Mouse (Mus musculus): ENCODE measurements at regions not wholly inside any gene's neighbourhood (a gene's known extent, or its start where the extent isn't known, plus 50 kb on each side); places are given as distances from the start of the nearest gene placed in this dataset.
"Not testable (repeated sequence)": the region's sequence is repeated elsewhere in the genome, so short reads cannot be mapped to it uniquely, and the experiment has no call there.

- DNase-seq, result no peak
Measured at GRCm38 (mm10) chr8:103693531-103693930, 407.9 kb upstream of the Cdh5 start.

DNA sequence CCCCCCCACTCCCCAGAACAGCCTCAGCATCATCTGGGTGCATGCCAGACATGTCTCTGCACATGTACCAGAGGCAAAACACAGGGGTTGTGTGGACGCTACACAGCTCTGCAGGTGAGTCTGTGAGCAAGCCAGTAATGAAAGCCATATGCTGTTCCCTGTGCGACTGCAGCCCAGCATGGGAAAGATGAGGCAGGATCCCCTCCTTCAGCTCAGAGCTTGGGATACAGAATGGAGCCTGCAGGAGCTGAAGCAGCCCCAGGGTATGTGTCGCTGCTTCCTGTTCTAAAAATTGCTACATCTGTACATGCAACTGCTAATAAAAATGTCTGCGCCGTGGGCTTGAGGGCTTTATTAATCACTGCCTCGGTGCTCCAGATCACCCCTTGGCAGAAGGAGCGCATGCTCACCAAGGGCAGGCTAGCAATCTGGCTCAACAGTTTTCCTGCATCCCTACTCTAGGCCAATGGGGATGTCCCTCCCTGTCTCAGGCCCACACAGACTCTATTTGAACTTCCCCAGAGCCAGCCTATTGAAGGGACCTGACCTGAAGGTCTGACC lies 407.0 kb upstream of the Cdh5 start:
- no peak for DNase-seq

DNA sequence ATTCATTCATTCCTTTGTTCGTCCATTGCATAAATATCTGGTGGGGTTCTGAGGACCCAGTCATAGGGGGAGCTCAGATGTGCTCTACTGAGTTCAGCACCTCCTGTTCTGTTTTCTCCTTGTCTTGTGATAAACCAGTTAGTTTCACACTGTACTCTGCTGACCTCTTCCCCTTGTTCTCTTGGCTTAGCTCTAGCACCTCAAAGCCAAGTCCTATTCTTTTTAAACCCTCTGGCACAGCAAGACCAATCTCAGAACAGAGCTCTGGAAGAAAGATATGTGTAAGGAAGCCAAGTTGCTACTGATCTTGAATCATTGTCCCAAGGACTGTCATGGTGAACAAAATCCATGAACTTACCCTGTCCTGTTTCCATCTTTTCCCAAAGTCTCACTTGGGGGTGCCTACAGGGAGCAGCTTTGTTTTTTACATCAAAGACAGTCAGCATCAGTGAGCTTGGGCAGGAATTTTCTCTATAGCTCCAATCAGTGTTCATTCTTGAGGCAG lies 402.4 kb upstream of the Cdh5 start:
- DNase-seq, result no peak

DNA sequence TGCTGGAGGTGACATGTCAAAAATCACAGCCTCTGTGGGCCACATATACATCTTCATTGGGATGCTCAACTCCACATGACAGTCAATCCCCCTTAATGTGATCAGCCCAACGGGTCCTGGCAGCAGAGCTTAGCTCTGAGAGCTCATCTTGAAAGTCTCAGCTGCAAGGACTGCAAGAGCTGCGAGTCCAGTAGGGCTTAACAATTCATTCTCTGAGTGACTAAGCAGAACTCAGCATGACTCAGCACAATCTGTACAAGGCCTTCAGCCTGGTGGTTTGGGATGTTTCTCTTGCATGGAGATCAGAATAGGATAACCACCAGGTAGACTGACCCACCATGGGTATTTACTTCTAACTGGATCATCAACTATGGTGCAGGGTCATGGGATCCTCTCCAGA lies 399.2 kb upstream of the Cdh5 start:
- DNase-seq, result peak; percentile 37

DNA sequence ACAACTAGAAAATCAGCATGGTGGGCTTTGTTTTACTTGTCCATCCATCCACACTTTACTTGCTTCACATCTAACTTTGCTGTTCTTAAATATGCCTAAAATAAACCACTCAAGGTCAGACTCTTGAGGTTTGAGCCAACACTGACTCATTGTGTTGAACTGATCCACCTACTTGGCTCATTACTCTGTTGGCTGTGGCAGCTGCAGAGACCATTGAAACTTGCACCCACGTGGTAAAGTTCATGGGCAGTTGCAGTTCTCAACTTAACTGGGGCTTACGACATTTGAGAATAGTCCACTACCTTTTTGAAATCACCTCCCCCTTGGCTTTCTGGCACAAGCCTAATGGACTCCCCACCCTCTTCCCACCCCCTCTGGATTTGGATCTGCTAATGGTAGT lies 395.3 kb upstream of the Cdh5 start:
- no peak for DNase-seq

DNA sequence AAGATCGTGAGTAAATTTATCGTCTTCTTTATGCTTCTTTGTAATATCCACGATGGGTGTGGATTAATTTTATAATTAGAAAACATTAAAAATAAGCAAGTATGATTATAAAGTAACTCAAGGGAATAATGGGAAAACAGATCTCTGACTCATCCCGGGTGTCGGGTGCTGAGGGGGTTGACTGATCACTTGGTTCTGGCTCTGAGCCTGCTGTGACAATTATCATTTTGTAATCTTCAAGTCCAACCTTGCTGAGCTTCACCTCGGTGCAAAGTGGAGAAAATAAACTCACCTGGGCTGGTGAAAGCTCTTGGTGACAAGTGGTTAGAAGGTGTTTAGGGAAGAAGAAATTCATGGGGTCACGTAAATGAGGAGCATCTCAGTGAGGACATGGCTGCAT lies 390.6 kb upstream of the Cdh5 start:
- not testable (repeated sequence) for DNase-seq

GRCm38 (mm10) chr8:103717723-103718122 lies 383.7 kb upstream of the Cdh5 start:
- no peak for DNase-seq

GRCm38 (mm10) chr8:103733466-103733865 lies 368.0 kb upstream of the Cdh5 start:
- no peak for DNase-seq

- DNase-seq, result no peak
Measured at GRCm38 (mm10) chr8:103738330-103738729, 363.1 kb upstream of the Cdh5 start.

DNA sequence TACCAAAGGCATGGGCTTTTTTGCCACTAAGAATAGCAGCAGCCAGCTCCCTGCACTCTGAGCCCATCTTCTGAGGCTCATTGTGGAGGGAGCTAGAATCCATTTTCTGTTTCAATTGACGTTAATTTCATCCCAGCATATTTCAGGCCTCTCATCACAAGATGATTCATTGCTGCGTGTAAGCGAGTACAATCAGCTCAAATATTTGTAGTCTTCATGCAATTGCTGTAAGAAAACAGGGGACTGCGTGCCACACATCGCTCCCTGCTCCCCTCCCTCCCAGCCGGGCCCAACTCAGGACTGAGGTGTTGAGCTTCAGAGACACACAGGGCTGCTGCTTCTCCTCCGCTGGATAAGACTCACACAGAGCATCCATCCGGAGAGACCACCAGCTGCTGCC lies 360.0 kb upstream of the Cdh5 start:
- DNase-seq, result no peak

DNA sequence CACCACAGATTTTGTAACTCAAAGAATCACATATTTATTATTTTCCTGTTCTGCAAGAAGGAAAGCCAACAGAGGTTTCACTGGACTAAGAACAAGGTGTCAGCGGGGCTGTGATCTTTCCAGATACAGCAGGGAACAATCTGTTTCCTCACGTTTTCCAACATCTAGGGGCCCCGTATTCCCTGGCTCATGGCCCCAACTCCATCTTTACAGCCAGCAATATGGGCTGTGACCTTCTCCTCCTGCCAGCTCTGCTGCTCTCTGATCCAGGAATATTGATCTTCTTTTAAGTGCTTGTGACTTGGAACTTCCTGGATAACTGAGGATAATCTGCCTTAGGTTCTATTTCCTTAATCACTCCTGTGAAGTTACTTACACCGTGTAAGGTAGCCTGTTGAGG lies 352.7 kb upstream of the Cdh5 start:
- no peak for DNase-seq

DNA sequence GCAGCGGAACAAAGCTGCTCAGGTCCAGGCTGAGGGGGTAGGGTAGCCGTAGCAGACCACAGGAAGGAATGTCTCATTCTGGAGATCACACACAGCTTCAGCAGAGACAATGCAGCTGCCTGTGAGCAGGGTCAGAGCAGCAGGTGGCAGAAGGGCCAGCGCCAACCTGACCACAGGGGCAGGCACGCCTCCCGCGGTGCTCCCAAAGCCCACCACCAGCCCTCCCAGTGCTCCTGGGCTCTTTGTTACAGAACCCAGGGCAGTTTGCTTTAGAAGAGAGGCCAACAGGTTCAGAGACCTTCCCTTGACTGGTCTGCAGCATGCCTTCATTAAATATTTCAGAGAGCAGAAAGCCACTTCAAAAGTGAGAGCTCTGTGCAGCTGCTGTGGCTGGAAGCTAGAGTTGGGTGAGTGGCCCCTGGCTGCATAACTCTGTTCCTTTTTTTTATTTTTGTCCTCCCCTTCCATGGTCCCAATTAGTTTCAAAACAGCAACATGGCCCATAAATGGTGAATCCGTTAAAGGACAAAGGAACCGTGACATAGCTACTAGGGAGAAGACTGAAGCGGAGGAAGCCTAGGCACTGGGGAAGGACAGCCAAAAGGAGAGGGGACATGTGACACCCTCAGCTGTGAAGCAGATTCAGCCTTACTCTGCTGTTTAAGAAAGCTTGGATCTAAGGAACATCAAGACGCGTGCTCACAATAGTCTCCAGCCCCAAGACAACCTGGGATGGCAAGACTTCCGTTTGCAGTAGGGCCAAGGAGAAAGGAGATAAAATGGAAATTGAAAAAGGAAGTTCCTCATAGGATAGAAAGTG lies 350.9 kb upstream of the Cdh5 start:
- peak; percentile 51 for DNase-seq

- no peak for DNase-seq
Measured at GRCm38 (mm10) chr8:103751161-103751560, 350.3 kb upstream of the Cdh5 start.

GRCm38 (mm10) chr8:103763821-103764220 lies 337.6 kb upstream of the Cdh5 start:
- no peak for DNase-seq

- DNase-seq, result no peak
Measured at GRCm38 (mm10) chr8:103779658-103780057, 321.8 kb upstream of the Cdh5 start.

DNA sequence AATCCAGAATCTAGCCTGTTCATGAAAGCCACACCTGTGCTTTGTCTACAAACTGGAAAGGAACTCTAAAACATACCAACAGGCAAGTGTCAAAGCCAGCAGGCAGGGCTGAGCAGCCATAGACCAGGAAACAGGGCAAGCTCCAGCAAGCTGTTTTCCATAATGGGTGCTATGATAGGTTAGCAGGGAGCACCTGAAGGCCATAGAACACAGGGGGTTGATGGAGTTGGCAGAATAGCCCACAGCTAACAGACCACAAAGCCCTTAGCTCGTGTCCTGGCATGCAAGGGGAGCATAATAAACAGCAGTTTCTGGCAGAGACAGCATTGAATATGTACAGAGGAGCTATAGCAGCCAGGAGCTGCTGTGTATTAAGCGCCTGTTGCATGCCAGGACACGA lies 313.1 kb upstream of the Cdh5 start:
- DNase-seq, result no peak

- DNase-seq, result no peak
Measured at GRCm38 (mm10) chr8:103793331-103793730, 308.1 kb upstream of the Cdh5 start.

GRCm38 (mm10) chr8:103798630-103799029 lies 302.8 kb upstream of the Cdh5 start:
- not testable (repeated sequence) for DNase-seq

GRCm38 (mm10) chr8:103808171-103808570 lies 293.3 kb upstream of the Cdh5 start:
- no peak for DNase-seq

- DNase-seq, result no peak
Measured at GRCm38 (mm10) chr8:103808580-103808979, 292.8 kb upstream of the Cdh5 start.

GRCm38 (mm10) chr8:103809140-103809539 lies 292.3 kb upstream of the Cdh5 start:
- DNase-seq, result no peak

- peak; percentile 70 for DNase-seq
Measured at GRCm38 (mm10) chr8:103813954-103814591, 287.4 kb upstream of the Cdh5 start.

DNA sequence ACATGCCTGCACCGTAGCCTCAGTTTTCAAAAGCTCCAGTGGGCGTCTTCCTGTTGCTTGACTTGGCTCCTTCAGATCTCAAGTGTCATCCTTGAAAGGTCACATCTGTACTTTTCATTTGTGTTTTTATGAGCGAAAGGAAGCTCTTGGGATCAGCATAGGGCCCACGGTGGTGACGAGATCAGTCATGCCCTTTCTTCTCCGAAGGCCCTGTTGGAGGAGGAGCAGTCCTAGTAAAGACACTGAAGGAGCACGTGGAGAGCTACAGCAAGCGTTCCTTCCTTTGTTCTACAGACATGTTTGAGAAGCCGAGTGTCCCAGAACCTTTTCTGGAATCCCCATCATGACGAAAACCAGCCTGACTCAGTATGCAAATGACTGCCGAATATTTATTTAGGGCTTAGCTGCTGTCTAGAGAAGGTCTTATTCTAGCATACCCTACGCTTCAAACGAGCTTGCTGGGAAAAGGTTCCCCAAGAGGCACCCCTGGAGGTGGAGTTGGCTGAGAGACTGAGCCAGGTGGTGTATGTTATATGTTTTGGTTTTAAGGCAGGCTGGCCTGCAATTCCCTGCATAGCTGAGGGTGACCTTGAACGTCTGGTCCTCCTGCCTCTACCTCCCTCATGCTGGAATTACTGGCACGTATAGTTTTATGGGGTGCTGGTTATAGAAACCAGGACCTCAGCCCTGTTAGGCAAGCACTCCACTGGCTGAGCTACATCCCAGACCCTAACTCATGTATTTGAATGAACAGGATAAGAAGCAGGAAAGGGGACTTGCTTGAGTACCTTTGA lies 285.1 kb upstream of the Cdh5 start:
- DNase-seq, result no peak

Data from retina, postnatal 1 day (tissue).